Mouse (Mus musculus) cerebellum, adult 9-11 months (tissue): ENCODE results near the gene Clrn3.
A peak's percentile ranks its signal among the peaks of the same experiment; 100 is the strongest.
"Not testable (repeated sequence)": the region's sequence is repeated elsewhere in the genome, so short reads cannot be mapped to it uniquely, and the experiment has no call there.

Source experiments
- DNase-seq: peaks from one replicate; pipeline ENCODE4 v3.0.0; 2022

Gene Clrn3

GRCm38 (mm10) chr7:135534548-135535189 is 6.2 kb upstream of the Clrn3 start:
- DNase-seq: no peak

- DNase-seq: no peak
Observed at GRCm38 (mm10) chr7:135529068-135529467, 614 bp upstream of the Clrn3 start.

GRCm38 (mm10) chr7:135527169-135527568 is 1.3 kb downstream of the Clrn3 start:
- no peak for DNase-seq

GRCm38 (mm10) chr7:135526574-135527152 is 1.8 kb downstream of the Clrn3 start:
- DNase-seq: no peak

GRCm38 (mm10) chr7:135524424-135524967 is 4.0 kb downstream of the Clrn3 start:
- no peak for DNase-seq

GRCm38 (mm10) chr7:135523981-135524380 is 4.5 kb downstream of the Clrn3 start:
- no peak for DNase-seq

- DNase-seq: no peak
Observed at GRCm38 (mm10) chr7:135521755-135522512, 6.5 kb downstream of the Clrn3 start.

- DNase-seq: no peak
Observed at GRCm38 (mm10) chr7:135520241-135520640, 8.2 kb downstream of the Clrn3 start.

DNA sequence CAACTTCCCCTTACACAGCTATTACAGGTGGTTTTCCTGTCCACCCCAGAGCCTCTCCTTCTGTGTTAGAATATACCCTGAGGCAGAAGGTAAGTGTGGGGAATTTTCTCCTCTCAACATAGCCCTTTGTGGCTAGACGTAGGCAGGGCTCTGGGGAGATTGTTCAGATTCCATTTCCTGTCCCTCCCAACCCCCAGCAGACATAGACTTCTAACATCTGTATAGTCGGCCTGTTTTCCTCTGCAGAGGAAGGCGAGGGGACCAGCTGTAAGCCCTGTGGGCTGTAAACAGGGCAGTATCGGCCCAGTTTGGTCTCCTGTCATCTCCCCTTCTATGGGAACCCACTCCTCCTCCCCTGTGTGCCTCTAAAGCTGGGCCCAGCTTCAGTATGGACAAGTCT is 11.3 kb downstream of the Clrn3 start:
- DNase-seq: no peak

GRCm38 (mm10) chr7:135511723-135512122 is 16.7 kb downstream of the Clrn3 start:
- no peak for DNase-seq

GRCm38 (mm10) chr7:135510431-135510830 is 18.0 kb downstream of the Clrn3 start:
- DNase-seq: no peak

- no peak for DNase-seq
Observed at GRCm38 (mm10) chr7:135509272-135509671, 19.2 kb downstream of the Clrn3 start.

DNA sequence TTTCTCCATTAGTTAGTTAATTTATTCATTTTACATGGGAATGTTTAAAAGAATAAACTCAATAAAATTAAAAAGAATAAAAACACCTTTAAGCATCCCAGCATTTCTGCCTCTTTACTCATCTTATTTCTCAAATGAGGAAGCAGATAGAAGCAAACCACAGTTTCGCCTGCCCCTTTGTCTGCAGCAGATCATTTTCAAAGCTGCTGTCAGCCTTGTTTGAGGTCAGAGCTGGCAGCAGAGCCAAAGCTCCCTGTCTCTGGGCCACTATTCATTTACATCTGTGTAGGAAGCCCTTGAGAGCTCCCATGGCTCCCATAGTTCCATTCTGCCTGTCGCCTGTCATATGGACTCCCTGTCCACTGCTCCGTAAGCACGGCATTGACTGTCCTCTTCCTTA is 19.9 kb downstream of the Clrn3 start:
- DNase-seq: no peak

DNA sequence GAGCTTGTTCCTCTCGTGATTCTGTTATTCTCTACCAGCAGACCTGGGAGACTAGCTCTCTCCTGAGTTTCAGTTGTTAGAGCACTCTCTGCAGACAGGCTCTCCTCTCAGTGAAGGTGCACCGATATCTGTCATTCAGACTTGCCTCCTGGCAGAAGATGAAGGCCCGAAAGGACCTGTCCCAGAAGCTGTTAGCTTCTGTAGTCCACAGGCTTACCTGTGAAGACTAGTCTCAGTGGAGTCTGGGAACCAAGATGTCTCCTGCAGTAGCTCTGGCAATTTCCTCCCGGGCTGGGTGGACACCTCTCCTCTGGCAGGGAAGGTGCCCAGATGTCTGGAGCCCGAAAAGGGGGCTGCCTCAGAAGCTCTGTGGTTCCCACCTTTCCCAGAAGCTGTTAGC is 21.9 kb downstream of the Clrn3 start:
- not testable (repeated sequence) for DNase-seq

GRCm38 (mm10) chr7:135499403-135499802 is 29.1 kb downstream of the Clrn3 start:
- no peak for DNase-seq

DNA sequence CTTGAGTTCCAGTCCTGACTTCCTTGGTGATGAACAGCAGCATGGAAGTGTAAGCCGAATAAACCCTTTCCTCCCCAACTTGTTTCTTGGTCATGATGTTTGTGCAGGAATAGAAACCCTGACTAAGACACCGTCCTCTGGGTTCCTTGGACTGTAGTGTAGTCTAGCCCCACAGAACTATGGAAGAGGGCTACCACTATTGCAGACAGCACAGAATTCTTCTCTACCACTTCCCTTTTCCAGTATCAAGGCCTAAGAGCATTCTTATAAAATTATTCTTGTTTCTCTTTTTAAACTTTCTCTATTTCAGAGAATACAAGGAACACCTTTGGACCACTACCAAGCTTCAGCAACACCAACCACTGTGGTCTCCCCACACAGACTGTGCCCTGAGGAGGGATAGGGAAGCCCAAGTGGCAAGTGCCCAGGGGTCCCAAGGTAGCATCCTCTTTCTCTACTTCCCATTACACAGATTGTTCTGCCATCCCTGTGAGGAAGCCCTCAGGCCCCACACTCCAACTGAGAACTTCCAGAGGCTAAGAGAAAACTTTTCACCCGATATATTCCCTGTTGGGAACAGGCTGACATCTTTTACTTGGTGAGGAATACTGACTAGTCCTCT is 29.8 kb downstream of the Clrn3 start:
- DNase-seq: no peak

- DNase-seq: no peak
Observed at GRCm38 (mm10) chr7:135495303-135495702, 33.2 kb downstream of the Clrn3 start.

- DNase-seq: no peak
Observed at GRCm38 (mm10) chr7:135490500-135490886, 38.0 kb downstream of the Clrn3 start.

DNA sequence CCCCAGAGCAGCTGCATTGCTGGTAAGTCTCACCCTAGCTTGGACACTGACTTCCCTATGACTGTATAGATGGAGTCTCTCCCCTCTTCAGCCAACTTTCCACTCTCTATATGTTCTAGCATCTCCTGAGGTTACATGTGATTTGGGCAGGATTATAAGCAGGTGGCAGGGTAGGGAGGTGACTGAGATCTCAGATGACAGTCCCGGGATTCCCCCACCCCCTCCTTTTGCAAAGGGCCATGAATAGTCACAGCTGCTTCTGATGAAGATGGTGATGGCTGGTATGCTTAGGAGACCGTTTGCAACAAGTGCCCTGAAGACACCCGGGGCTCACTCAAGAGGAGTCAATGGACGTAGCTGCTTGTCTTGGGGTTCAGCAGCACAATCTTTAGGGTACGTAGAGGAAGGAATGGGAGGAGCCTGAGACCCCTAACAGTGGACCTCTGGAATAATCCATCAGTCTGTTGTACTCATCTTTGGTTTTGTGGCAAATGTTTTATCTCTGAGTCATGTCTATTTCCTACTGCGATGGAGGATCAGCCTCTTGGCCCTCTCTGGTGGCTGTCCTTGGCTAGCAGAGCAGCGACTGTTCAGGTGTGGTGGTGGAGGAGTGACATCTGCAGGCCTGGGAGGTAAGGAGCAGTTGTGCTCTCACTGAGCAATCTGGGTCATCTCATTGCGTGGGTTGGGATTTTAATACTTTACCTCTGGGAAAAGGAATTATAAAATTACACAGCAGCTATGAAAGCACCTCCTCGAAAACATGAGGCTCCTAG is 38.5 kb downstream of the Clrn3 start:
- DNase-seq: no peak

- no peak for DNase-seq
Observed at GRCm38 (mm10) chr7:135488214-135488810, 40.1 kb downstream of the Clrn3 start.

GRCm38 (mm10) chr7:135487423-135487822 is 41.0 kb downstream of the Clrn3 start:
- DNase-seq: peak; percentile 43
